Mouse (Mus musculus) embryonic facial prominence, embryonic 11.5 days (tissue): ENCODE measurements around the gene Slc6a1. TPM values are rescaled to one million over a fixed set of nuclear protein-coding genes. Genes with fewer than 3 reads are reported as not detected.

ENCODE experiments used
- ATAC-seq: fragments of 200-750 bp; cut with Nextera tagmentation; replicated peaks from 2 replicates; pipeline ENCODE4 v1.8.0; 2017; ENCODE audit warnings: low read depth; ENCODE audit not compliant: insufficient number of reproducible peaks, low FRiP score, low TSS enrichment
- DNase-seq: peaks from one replicate; pipeline ENCODE4 v3.0.0-alpha.2; 2015; ENCODE audit warnings: low spot score
- H3K27ac ChIP-seq: fragments of 300-500 bp; sonication (generic); replicated peaks from 2 replicates; pipeline ENCODE4 v1.5.1; 2014; ENCODE audit warnings: mild to moderate bottlenecking, low read depth, low read length, control low read depth
- H3K27me3 ChIP-seq: fragments of 300-500 bp; sonication (generic); 2 replicates; pipeline ENCODE4 v1.6.1; 2014; ENCODE audit warnings: mild to moderate bottlenecking, low read length, moderate library complexity, mixed read lengths; ENCODE audit not compliant: control insufficient read depth, insufficient read depth
- H3K36me3 ChIP-seq: fragments of 300-500 bp; sonication (generic); replicated peaks from 2 replicates; pipeline ENCODE4 v1.6.1; 2014; ENCODE audit warnings: low read depth, mild to moderate bottlenecking, low read length, moderate library complexity, mixed read lengths; ENCODE audit not compliant: control insufficient read depth, insufficient read depth
- H3K4me1 ChIP-seq: fragments of 300-500 bp; sonication (generic); 2 replicates; pipeline ENCODE4 v1.6.1; 2014; ENCODE audit warnings: low read length, mixed read lengths; ENCODE audit not compliant: control insufficient read depth, insufficient read depth
- H3K4me2 ChIP-seq: fragments of 300-500 bp; sonication (generic); 2 replicates; pipeline ENCODE4 v1.6.1; 2014; ENCODE audit warnings: low read depth, mild to moderate bottlenecking, control low read depth, low read length, moderate library complexity
- H3K4me3 ChIP-seq: fragments of 300-500 bp; sonication (generic); 2 replicates; pipeline ENCODE4 v1.5.1; 2014; ENCODE audit warnings: low read depth, low read length, control low read depth
- H3K9ac ChIP-seq: fragments of 300-500 bp; sonication (generic); replicated peaks from 2 replicates; pipeline ENCODE4 v1.6.1; 2014; ENCODE audit warnings: mild to moderate bottlenecking, control low read depth, low read length
- H3K9me3 ChIP-seq: fragments of 300-500 bp; sonication (generic); replicated peaks from 2 replicates; pipeline ENCODE4 v1.6.1; 2016; ENCODE audit warnings: mild to moderate bottlenecking, low read length, inconsistent platforms, mixed read lengths; ENCODE audit not compliant: control insufficient read depth
- WGBS: fragments of 180-500 bp; shearing (Covaris S2); extraction: QIAGEN DNeasy Blood & Tissue Kit; methylation state at CpG from one replicate; pipeline ENCODE4 v1.1.7; 2014; 5-methylcytosine and 5-hydroxymethylcytosine counted together
- polyA plus RNA-seq: library from polyadenylated mRNA; unstranded; fragments of >200 nt; fragmentation: Nextera tagmentation; extraction: Ambion mirVana; gene quantifications from 2 replicates; pipeline ENCODE4 v1.2.1, GENCODE M21; 2014

Gene Slc6a1
- 2.7 and 3.0 TPM in 2 replicates for polyA plus RNA-seq

- peak; percentile 87 for DNase-seq
- peak; percentile 88 for ATAC-seq
- Histone ChIP-seq H3K36me3 (no peaks in the 10 kb centered on the region), H3K27ac (no peak within 1 kb of the TSS), H3K4me1 (peaks cover 3% of the 10 kb centered on the region; the same call in 1 of the 2 replicates), H3K9ac (0 out of 2 replicates have a peak within 1 kb of the TSS, but pooled peaks have one; percentile 10), H3K4me2 (peak within 1 kb of the TSS; percentile 26), H3K4me3 (peak within 1 kb of the TSS; percentile 29), H3K27me3 (peaks cover 33% of the 10 kb centered on the region), H3K9me3 (no peaks in the 10 kb centered on the region)
- WGBS: 4% methylated on average over 37 of the region's 51 CpGs
Observed at GRCm38 (mm10) chr6:114282469-114283277, at the start of gene Slc6a1. TSS of gene Slc6a1 (plus strand) at chr6:114282635.

- ATAC-seq: peak; percentile 74
- no peak overlapping the region for H3K27ac ChIP-seq
Observed at GRCm38 (mm10) chr6:114238892-114239644, 43.4 kb upstream of the Slc6a1 start.

GRCm38 (mm10) chr6:114245665-114246064 lies 36.8 kb upstream of the Slc6a1 start:
- WGBS: 80% methylated on average over 11 of the region's 11 CpGs
- Histone ChIP-seq H3K4me1 (no peaks in the 10 kb centered on the region), H3K27ac (no peak overlapping the region), H3K9me3 (no peaks in the 10 kb centered on the region), H3K36me3 (no peaks in the 10 kb centered on the region), H3K4me3 (no peak overlapping the region), H3K27me3 (no peaks in the 10 kb centered on the region), H3K9ac (no peak overlapping the region), H3K4me2 (no peak overlapping the region)
- no peak for DNase-seq
- no peak for ATAC-seq

More at GRCm38 (mm10) chr6:114238892-114239644, 43.4 kb upstream of the Slc6a1 start:
- Histone ChIP-seq H3K36me3 (no peaks in the 10 kb centered on the region), H3K27me3 (no peaks in the 10 kb centered on the region), H3K4me1 (no peaks in the 10 kb centered on the region), H3K4me3 (no peak overlapping the region), H3K4me2 (no peak overlapping the region), H3K9ac (no peak overlapping the region), H3K9me3 (no peaks in the 10 kb centered on the region)
- WGBS: 28% methylated on average over 5 of the region's 6 CpGs
- no peak for DNase-seq

GRCm38 (mm10) chr6:114250311-114250710 lies 32.1 kb upstream of the Slc6a1 start:
- H3K9ac ChIP-seq: no peak overlapping the region
- no peaks in the 10 kb centered on the region for H3K36me3 ChIP-seq
- H3K27me3 ChIP-seq: no peaks in the 10 kb centered on the region
- H3K4me3 ChIP-seq: no peak overlapping the region
- WGBS: 11% methylated on average over 5 of the region's 5 CpGs
- ATAC-seq (0 out of 2 replicates have a peak, but pooled peaks have one; percentile 22), DNase-seq (peak; percentile 87)
- no peaks in the 10 kb centered on the region for H3K4me1 ChIP-seq
- H3K4me2 ChIP-seq: no peak overlapping the region
- no peak overlapping the region for H3K27ac ChIP-seq
- no peaks in the 10 kb centered on the region for H3K9me3 ChIP-seq

- Histone ChIP-seq H3K4me1 (no peaks in the 10 kb centered on the region), H3K9ac (no peak overlapping the region), H3K4me3 (no peak overlapping the region), H3K9me3 (no peaks in the 10 kb centered on the region), H3K27me3 (no peaks in the 10 kb centered on the region), H3K36me3 (no peaks in the 10 kb centered on the region), H3K4me2 (no peak overlapping the region), H3K27ac (no peak overlapping the region)
- ATAC-seq: no peak
- DNase-seq: no peak
- WGBS: 74% methylated on average over 14 of the region's 14 CpGs
Observed at GRCm38 (mm10) chr6:114254927-114255326, 27.5 kb upstream of the Slc6a1 start.

GRCm38 (mm10) chr6:114257762-114258361 lies 24.6 kb upstream of the Slc6a1 start:
- no peaks in the 10 kb centered on the region for H3K4me1 ChIP-seq
- H3K9me3 ChIP-seq: no peaks in the 10 kb centered on the region
- no peak overlapping the region for H3K4me3 ChIP-seq
- no peaks in the 10 kb centered on the region for H3K36me3 ChIP-seq
- no peak overlapping the region for H3K9ac ChIP-seq
- DNase-seq (no peak), ATAC-seq (no peak)
- no peak overlapping the region for H3K4me2 ChIP-seq
- no peaks in the 10 kb centered on the region for H3K27me3 ChIP-seq
- WGBS: 73% methylated on average over 1 of the region's 1 CpGs
- H3K27ac ChIP-seq: no peak overlapping the region

- no peak for DNase-seq
- Histone ChIP-seq H3K4me3 (no peak overlapping the region), H3K27me3 (no peaks in the 10 kb centered on the region), H3K4me1 (no peaks in the 10 kb centered on the region), H3K36me3 (no peaks in the 10 kb centered on the region), H3K9me3 (no peaks in the 10 kb centered on the region), H3K9ac (no peak overlapping the region), H3K4me2 (no peak overlapping the region), H3K27ac (no peak overlapping the region)
- ATAC-seq: no peak
- 50% methylated on average over 3 of the region's 3 CpGs for WGBS
Observed at GRCm38 (mm10) chr6:114258661-114259193, 23.7 kb upstream of the Slc6a1 start.
